Mouse (Mus musculus): ENCODE data around the gene Rps23.
A peak's percentile ranks its signal among the peaks of the same experiment; 100 is the strongest.
"Not testable (repeated sequence)": the region's sequence is repeated elsewhere in the genome, so short reads cannot be mapped to it uniquely, and the experiment has no call there.

The Rps23 gene

GRCm38 (mm10) chr13:90905176-90905575 is 17.6 kb upstream of the Rps23 start, which contains the start of gene Atp6ap1l:
TSS of gene Atp6ap1l (minus strand) at chr13:90905355.
- Histone ChIP-seq H3K9me3 (ENCODE audit: low read length) (no peaks in the 10 kb centered on the region), H3K4me1 (replicated peaks; ENCODE audit: low read depth, low read length) (peaks cover 5% of the 10 kb centered on the region; the same call in 1 of the 2 replicates), H3K36me3 (ENCODE audit: insufficient read depth, low read length) (no peaks in the 10 kb centered on the region), H3K27me3 (ENCODE audit: insufficient read depth, low read length) (no peaks in the 10 kb centered on the region), H3K4me3 (replicated peaks; ENCODE audit: low read length) (no peak within 1 kb of the TSS)
- TF ChIP-seq NANOG (IDR thresholded peaks at IDR 0.05; ENCODE audit: borderline replicate concordance, low read length) (no peak), CTCF (conservative IDR thresholded peaks at IDR 0.05; ENCODE audit: low read length) (no peak), POU5F1 (IDR thresholded peaks at IDR 0.05; ENCODE audit: borderline replicate concordance, low read length) (no peak)

GRCm38 (mm10) chr13:90907376-90907775 is 15.4 kb upstream of the Rps23 start:
- no peak for TF ChIP-seq POU5F1 (IDR thresholded peaks at IDR 0.05; ENCODE audit: borderline replicate concordance, low read length)
- TF ChIP-seq NANOG (IDR thresholded peaks at IDR 0.05; ENCODE audit: borderline replicate concordance, low read length) = no peak
- TF ChIP-seq CTCF (conservative IDR thresholded peaks at IDR 0.05; ENCODE audit: low read length) = no peak
- no peaks in the 10 kb centered on the region for H3K9me3 ChIP-seq (ENCODE audit: low read length)
- H3K4me1 ChIP-seq (replicated peaks; ENCODE audit: low read depth, low read length) = peaks cover 5% of the 10 kb centered on the region; the same call in 1 of the 2 replicates
- H3K27me3 ChIP-seq (ENCODE audit: insufficient read depth, low read length) = no peaks in the 10 kb centered on the region
- no peak overlapping the region for H3K4me3 ChIP-seq (replicated peaks; ENCODE audit: low read length)
- H3K36me3 ChIP-seq (ENCODE audit: insufficient read depth, low read length) = no peaks in the 10 kb centered on the region

- TF ChIP-seq CTCF (conservative IDR thresholded peaks at IDR 0.05; ENCODE audit: low read length) (no peak), NANOG (IDR thresholded peaks at IDR 0.05; ENCODE audit: borderline replicate concordance, low read length) (no peak), POU5F1 (IDR thresholded peaks at IDR 0.05; ENCODE audit: borderline replicate concordance, low read length) (no peak)
- H3K9me3 ChIP-seq (ENCODE audit: low read length) = no peaks in the 10 kb centered on the region
- peaks cover 8% of the 10 kb centered on the region for H3K4me1 ChIP-seq (replicated peaks; ENCODE audit: low read depth, low read length)
- no peaks in the 10 kb centered on the region for H3K27me3 ChIP-seq (ENCODE audit: insufficient read depth, low read length)
- no peak overlapping the region for H3K4me3 ChIP-seq (replicated peaks; ENCODE audit: low read length)
- no peaks in the 10 kb centered on the region for H3K36me3 ChIP-seq (ENCODE audit: insufficient read depth, low read length)
Observed at GRCm38 (mm10) chr13:90912760-90913674, 9.7 kb upstream of the Rps23 start.

GRCm38 (mm10) chr13:90913675-90914192 is 9.0 kb upstream of the Rps23 start:
- no peak for TF ChIP-seq CTCF (conservative IDR thresholded peaks at IDR 0.05; ENCODE audit: low read length)
- no peak for TF ChIP-seq POU5F1 (IDR thresholded peaks at IDR 0.05; ENCODE audit: borderline replicate concordance, low read length)
- no peak for TF ChIP-seq NANOG (IDR thresholded peaks at IDR 0.05; ENCODE audit: borderline replicate concordance, low read length)

GRCm38 (mm10) chr13:90914721-90915120 is 8.0 kb upstream of the Rps23 start:
- Histone ChIP-seq H3K4me1 (replicated peaks; ENCODE audit: low read depth, low read length) (peaks cover 8% of the 10 kb centered on the region), H3K4me3 (replicated peaks; ENCODE audit: low read length) (no peak overlapping the region), H3K36me3 (ENCODE audit: insufficient read depth, low read length) (no peaks in the 10 kb centered on the region), H3K9me3 (ENCODE audit: low read length) (no peaks in the 10 kb centered on the region), H3K27me3 (ENCODE audit: insufficient read depth, low read length) (no peaks in the 10 kb centered on the region)
- TF ChIP-seq POU5F1 (IDR thresholded peaks at IDR 0.05; ENCODE audit: borderline replicate concordance, low read length) (no peak), CTCF (conservative IDR thresholded peaks at IDR 0.05; ENCODE audit: low read length) (no peak), NANOG (IDR thresholded peaks at IDR 0.05; ENCODE audit: borderline replicate concordance, low read length) (no peak)

More at GRCm38 (mm10) chr13:90913675-90914192, 9.0 kb upstream of the Rps23 start:
- H3K36me3 ChIP-seq (ENCODE audit: insufficient read depth, low read length) = no peaks in the 10 kb centered on the region
- H3K9me3 ChIP-seq (ENCODE audit: low read length) = no peaks in the 10 kb centered on the region
- H3K27me3 ChIP-seq (ENCODE audit: insufficient read depth, low read length) = no peaks in the 10 kb centered on the region
- H3K4me1 ChIP-seq (replicated peaks; ENCODE audit: low read depth, low read length) = peaks cover 8% of the 10 kb centered on the region
- no peak overlapping the region for H3K4me3 ChIP-seq (replicated peaks; ENCODE audit: low read length)

- not testable (repeated sequence) for H3K27me3 ChIP-seq (ENCODE audit: insufficient read depth, low read length); H3K9me3 ChIP-seq (ENCODE audit: low read length)
- peak overlapping the region; percentile 95 for H3K4me3 ChIP-seq (replicated peaks; ENCODE audit: low read length)
- peaks cover 42% of the 10 kb centered on the region for H3K36me3 ChIP-seq (ENCODE audit: insufficient read depth, low read length)
- peaks cover 37% of the 10 kb centered on the region for H3K4me1 ChIP-seq (replicated peaks; ENCODE audit: low read depth, low read length)
Observed at GRCm38 (mm10) chr13:90923617-90924016, 859 bp downstream of the Rps23 start.

GRCm38 (mm10) chr13:90924072-90924471 is 1.3 kb downstream of the Rps23 start:
- peak overlapping the region; percentile 95 for H3K4me3 ChIP-seq (replicated peaks; ENCODE audit: low read length)
- peaks cover 42% of the 10 kb centered on the region for H3K36me3 ChIP-seq (ENCODE audit: insufficient read depth, low read length)
- H3K27me3 ChIP-seq (ENCODE audit: insufficient read depth, low read length) = no peaks in the 10 kb centered on the region
- peaks cover 37% of the 10 kb centered on the region for H3K4me1 ChIP-seq (replicated peaks; ENCODE audit: low read depth, low read length)
- H3K9me3 ChIP-seq (ENCODE audit: low read length) = no peaks in the 10 kb centered on the region
- TF ChIP-seq POU5F1 (IDR thresholded peaks at IDR 0.05; ENCODE audit: borderline replicate concordance, low read length) (no peak), CTCF (conservative IDR thresholded peaks at IDR 0.05; ENCODE audit: low read length) (no peak), NANOG (IDR thresholded peaks at IDR 0.05; ENCODE audit: borderline replicate concordance, low read length) (no peak)

GRCm38 (mm10) chr13:90925191-90925590 is 2.4 kb downstream of the Rps23 start:
- no peaks in the 10 kb centered on the region for H3K27me3 ChIP-seq (ENCODE audit: insufficient read depth, low read length)
- no peaks in the 10 kb centered on the region for H3K9me3 ChIP-seq (ENCODE audit: low read length)
- peak overlapping the region; percentile 95 for H3K4me3 ChIP-seq (replicated peaks; ENCODE audit: low read length)
- H3K36me3 ChIP-seq (ENCODE audit: insufficient read depth, low read length) = peaks cover 42% of the 10 kb centered on the region
- TF ChIP-seq POU5F1 (IDR thresholded peaks at IDR 0.05; ENCODE audit: borderline replicate concordance, low read length) (no peak), NANOG (IDR thresholded peaks at IDR 0.05; ENCODE audit: borderline replicate concordance, low read length) (peak; percentile 50; the same call in 1 of the 2 replicates), CTCF (conservative IDR thresholded peaks at IDR 0.05; ENCODE audit: low read length) (no peak)
- H3K4me1 ChIP-seq (replicated peaks; ENCODE audit: low read depth, low read length) = peaks cover 37% of the 10 kb centered on the region

Data from E14TG2a.4 (cell line).